8 mouse cellular contexts compared by ENCODE assay signal in genomic region chr6:95116946-95117345, GRCm38 (mm10). TPM values are rescaled to one million over a fixed set of nuclear protein-coding genes. Genes with fewer than 3 reads are reported as not detected.
A peak's percentile ranks its signal among the peaks of the same experiment; 100 is the strongest.
DNase-seq lines count a peak whose midpoint lies in the region; ATAC-seq and TF ChIP-seq lines count a peak whose summit lies in the region.

Kbtbd8 (plus strand) TSS chr6:95117240.

- peak within 1 kb of the TSS; percentile 83 for H3K27ac ChIP-seq in neural tube, embryonic 11.5 days (ENCODE audit: low read depth, low read length)
- no peak within 1 kb of the TSS for H3K27ac ChIP-seq in bone marrow macrophage, adult 2 months (ENCODE audit: insufficient read depth, low read depth, low read length)
- no peak within 1 kb of the TSS for H3K27ac ChIP-seq in kidney, postnatal 0 days

- no peak; the same call in 1 of the 2 replicates for ATAC-seq in neural tube, embryonic 11.5 days (ENCODE audit: insufficient read depth, low FRiP score, low TSS enrichment)
- no peak for ATAC-seq in kidney, postnatal 0 days (replicated peaks; ENCODE audit: low FRiP score, low read depth)

- TF ChIP-seq CTCF in bone marrow macrophage, adult 2 months (IDR thresholded peaks at IDR 0.05; ENCODE audit: low read depth, low read length) = no peak
- TF ChIP-seq CTCF in kidney, postnatal 0 days (IDR thresholded peaks at IDR 0.05; ENCODE audit: low read depth) = no peak

- no peaks in the 10 kb centered on the region for H3K4me1 ChIP-seq in neural tube, embryonic 11.5 days (ENCODE audit: control insufficient read depth, insufficient read depth, low read length)
- H3K4me1 ChIP-seq in bone marrow macrophage, adult 2 months (ENCODE audit: control insufficient read depth, insufficient read depth, low read length) = peaks cover 4% of the 10 kb centered on the region
- no peaks in the 10 kb centered on the region for H3K4me1 ChIP-seq in kidney, postnatal 0 days (replicated peaks; ENCODE audit: insufficient read depth, low read length)
- H3K4me1 ChIP-seq in megakaryocyte, embryonic 14.5 days = peaks cover 42% of the 10 kb centered on the region

- peak within 1 kb of the TSS; percentile 50 for H3K4me2 ChIP-seq in neural tube, embryonic 11.5 days (ENCODE audit: low read depth)
- peak within 1 kb of the TSS; percentile 79 for H3K4me2 ChIP-seq in kidney, postnatal 0 days (ENCODE audit: low read length)

- H3K4me3 ChIP-seq in neural tube, embryonic 11.5 days (ENCODE audit: low read depth, low read length) = peak within 1 kb of the TSS; percentile 86
- H3K4me3 ChIP-seq in bone marrow macrophage, adult 2 months (ENCODE audit: insufficient read depth, low read length) = peak within 1 kb of the TSS; percentile 89
- H3K4me3 ChIP-seq in kidney, postnatal 0 days (replicated peaks; ENCODE audit: low read depth, low read length) = peak within 1 kb of the TSS; percentile 84
- peak within 1 kb of the TSS; percentile 97 for H3K4me3 ChIP-seq in megakaryocyte, embryonic 14.5 days (replicated peaks)

- no peaks in the 10 kb centered on the region for H3K9me3 ChIP-seq in neural tube, embryonic 11.5 days (ENCODE audit: control insufficient read depth, low read length)
- no peaks in the 10 kb centered on the region for H3K9me3 ChIP-seq in kidney, postnatal 0 days (replicated peaks; ENCODE audit: low read length)
- H3K9me3 ChIP-seq in megakaryocyte, embryonic 14.5 days = no peaks in the 10 kb centered on the region

- peak; percentile 13 for DNase-seq in neural tube, embryonic 11.5 days (ENCODE audit: low spot score)
- no peak for DNase-seq in neural tube, embryonic 10.5 days (ENCODE audit: extremely low spot score, low spot score)
- peak; percentile 8 to 10 for DNase-seq in frontal cortex, postnatal 36 days (ENCODE audit: low spot score in 2 of 2)
- DNase-seq in kidney, postnatal 0 days (ENCODE audit: low spot score) = no peak
- DNase-seq in thymus, postnatal 10 days (ENCODE audit: low spot score in 2 of 2) = peak; percentile 4 to 38
- no peak for DNase-seq in ovary, adult 18-20 months (ENCODE audit: low spot score)

- H3K27me3 ChIP-seq in neural tube, embryonic 11.5 days (ENCODE audit: control insufficient read depth, insufficient read depth, low read length) = no peaks in the 10 kb centered on the region
- H3K27me3 ChIP-seq in kidney, postnatal 0 days (ENCODE audit: insufficient read depth, low read length) = no peaks in the 10 kb centered on the region
- H3K27me3 ChIP-seq in megakaryocyte, embryonic 14.5 days (replicated peaks) = no peaks in the 10 kb centered on the region

- 38% methylated on average over 13 of the region's 13 CpGs for WGBS in neural tube, embryonic 11.5 days
- WGBS in kidney, postnatal 0 days = 25% methylated on average over 13 of the region's 13 CpGs

- TF ChIP-seq POLR2A in bone marrow macrophage, adult 2 months (IDR thresholded peaks at IDR 0.05; ENCODE audit: borderline replicate concordance, low read depth, low read length) = no peak

- H3K36me3 ChIP-seq in neural tube, embryonic 11.5 days (ENCODE audit: control insufficient read depth, insufficient read depth, low read length) = no peaks in the 10 kb centered on the region
- H3K36me3 ChIP-seq in kidney, postnatal 0 days (ENCODE audit: insufficient read depth, low read length) = no peaks in the 10 kb centered on the region
- peaks cover 7% of the 10 kb centered on the region for H3K36me3 ChIP-seq in megakaryocyte, embryonic 14.5 days (replicated peaks; ENCODE audit: low read length)

- H3K9ac ChIP-seq in neural tube, embryonic 11.5 days (ENCODE audit: low read length) = peak within 1 kb of the TSS; percentile 81
- H3K9ac ChIP-seq in kidney, postnatal 0 days (ENCODE audit: low read depth, low read length) = peak within 1 kb of the TSS; percentile 50

RNA-seq across cellular contexts. Expression of gene Kbtbd8, which starts in this region (rescaled TPM):
- polyA plus RNA-seq in neural tube, embryonic 11.5 days (2014; fragmentation: Nextera tagmentation; extraction: Ambion mirVana) = 10.7 and 12.8 TPM in 2 replicates
- polyA plus RNA-seq in bone marrow macrophage, adult 2 months (2012; ENCODE audit: insufficient read depth, insufficient read length, missing spikeins) = 0.52 and 0.88 TPM in 2 replicates
- 1.4 and 1.6 TPM in 2 replicates for polyA plus RNA-seq in kidney, postnatal 0 days (2015; fragmentation: Nextera tagmentation; extraction: Ambion mirVana)
- not detected in 2 replicates for polyA plus RNA-seq in megakaryocyte, embryonic 14.5 days (2012; ENCODE audit: insufficient read depth, low replicate concordance)

Comparison
In these comparisons a context has a peak if more than half of its experiments do, and no peak if none do; other contexts are left out.
1. DNase-seq: peak in neural tube, embryonic 11.5 days (single experiment), frontal cortex, postnatal 36 days (2 of 2) and thymus, postnatal 10 days (2 of 2); none in neural tube, embryonic 10.5 days (single experiment), kidney, postnatal 0 days (single experiment) and ovary, adult 18-20 months (single experiment).
2. Peak in every context shown above with its lines, with median percentiles within 50 percentile points of each other: H3K4me3 ChIP-seq.